Mouse (Mus musculus) liver, adult 2 months (tissue): ENCODE results near the gene Itpr2. TPM values are rescaled to one million over a fixed set of nuclear protein-coding genes. Genes with fewer than 3 reads are reported as not detected.

Experiments
- DNase-seq: peaks from one replicate; pipeline ENCODE4 v3.0.0-alpha.2; 2011; ENCODE audit warnings: low read depth, low spot score; ENCODE audit errors: extremely low read depth
- H3K27ac ChIP-seq: fragments of 200-500 bp; replicated peaks from 2 replicates; pipeline ENCODE4 v1.5.1; 2012; ENCODE audit warnings: low read depth, mild to moderate bottlenecking, control low read depth, inconsistent platforms, low read length; ENCODE audit not compliant: insufficient read depth
- H3K27me3 ChIP-seq: fragments of 200-500 bp; 2 replicates; pipeline ENCODE4 v1.6.1; 2012; ENCODE audit warnings: mild to moderate bottlenecking, moderate library complexity, low read length, inconsistent platforms; ENCODE audit not compliant: control insufficient read depth, insufficient read depth
- H3K36me3 ChIP-seq: fragments of 200-500 bp; 2 replicates; pipeline ENCODE4 v1.6.1; 2012; ENCODE audit warnings: low read length, inconsistent platforms; ENCODE audit not compliant: control insufficient read depth, insufficient read depth
- H3K4me1 ChIP-seq: fragments of 200-500 bp; 2 replicates; pipeline ENCODE4 v1.6.1; 2011; ENCODE audit warnings: low read length; ENCODE audit not compliant: control insufficient read depth, insufficient read depth
- H3K4me3 ChIP-seq: fragments of 200-500 bp; 2 replicates; pipeline ENCODE4 v1.5.1; 2011; ENCODE audit warnings: low read depth, mild to moderate bottlenecking, control low read depth, low read length, moderate library complexity; ENCODE audit not compliant: insufficient read depth
- H3K79me2 ChIP-seq: fragments of 200-500 bp; 2 replicates; pipeline ENCODE4 v1.6.1; 2012; ENCODE audit warnings: inconsistent platforms, mild to moderate bottlenecking, low read length, moderate library complexity; ENCODE audit not compliant: control insufficient read depth, insufficient read depth
- H3K9ac ChIP-seq: fragments of 200-500 bp; 2 replicates; pipeline ENCODE4 v1.6.1; 2012; ENCODE audit warnings: low read depth, mild to moderate bottlenecking, control low read depth, inconsistent platforms, low read length
- CTCF ChIP-seq: fragments of 200-500 bp; IDR thresholded peaks from 2 replicates; pipeline ENCODE4 v1.5.1; 2011; ENCODE audit warnings: low read depth, low read length, control low read depth
- POLR2A ChIP-seq: fragments of 200-500 bp; IDR thresholded peaks from 2 replicates; pipeline ENCODE4 v1.6.1; 2011; ENCODE audit warnings: low read length, control low read depth; ENCODE audit not compliant: insufficient read depth; ENCODE audit errors: extremely low read depth
- WGBS: fragments of 180-500 bp; shearing (Covaris S2); methylation state at CpG from one replicate; pipeline ENCODE4 v1.1.7; 2018; 5-methylcytosine and 5-hydroxymethylcytosine counted together
- polyA plus RNA-seq: library from polyadenylated mRNA; depleted of rRNA; stranded (reverse); fragments of >200 nt; gene quantifications from 2 replicates; pipeline ENCODE4 v1.2.3, GENCODE M21; 2012
- total RNA-seq: library from RNA; depleted of rRNA; stranded (reverse); fragments of >200 nt; gene quantifications from 2 replicates; pipeline ENCODE4 v1.2.3, GENCODE M21; 2014

Gene Itpr2
- total and polyA plus RNA-seq, 2 experiments, result 9.5 to 22.9 TPM

- peaks cover 3% of the 10 kb centered on the region; the same call in 1 of the 2 replicates for H3K4me1 ChIP-seq
- no peaks in the 10 kb centered on the region for H3K27me3 ChIP-seq
- WGBS, result 34% methylated on average over 10 of the region's 10 CpGs
- H3K36me3 ChIP-seq, result peaks cover 6% of the 10 kb centered on the region
- DNase-seq, result peak; percentile 74
- TF ChIP-seq CTCF, result peak; percentile 96
- no peak for TF ChIP-seq POLR2A
- no peaks in the 10 kb centered on the region for H3K79me2 ChIP-seq
- no peak overlapping the region for H3K9ac ChIP-seq
- no peak overlapping the region for H3K27ac ChIP-seq
- H3K4me3 ChIP-seq, result no peak overlapping the region
Measured at GRCm38 (mm10) chr6:146409692-146410426, 92.2 kb downstream of the Itpr2 start.

DNA sequence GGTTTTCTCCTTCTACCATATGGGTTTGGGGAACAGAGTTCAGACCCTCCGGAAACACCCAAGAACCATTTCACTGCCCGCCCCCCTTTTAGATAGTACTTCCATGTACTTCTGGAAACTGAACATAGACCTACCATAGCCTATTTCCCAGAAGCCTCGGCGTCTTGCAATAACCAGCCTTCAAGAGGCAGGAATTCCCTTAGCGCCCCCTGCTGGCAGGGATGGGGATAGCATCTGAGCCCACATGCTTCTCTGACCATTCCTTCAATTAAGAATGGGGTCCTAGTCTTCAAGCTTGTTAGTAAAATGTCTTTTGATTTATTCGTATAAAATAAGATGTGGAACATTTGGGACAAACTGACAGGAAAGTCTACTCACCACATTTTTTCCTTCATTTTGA is 96.6 kb downstream of the Itpr2 start:
- H3K79me2 ChIP-seq, result no peaks in the 10 kb centered on the region
- H3K27ac ChIP-seq, result no peak overlapping the region
- H3K9ac ChIP-seq, result no peak overlapping the region
- TF ChIP-seq CTCF (peak; percentile 86), POLR2A (no peak)
- H3K36me3 ChIP-seq, result peaks cover 16% of the 10 kb centered on the region
- no peaks in the 10 kb centered on the region for H3K27me3 ChIP-seq
- DNase-seq, result peak; percentile 24
- 53% methylated on average over 6 of the region's 6 CpGs for WGBS
- peaks cover under 1% of the 10 kb centered on the region; the same call in 1 of the 2 replicates for H3K4me1 ChIP-seq
- no peak overlapping the region for H3K4me3 ChIP-seq

DNA sequence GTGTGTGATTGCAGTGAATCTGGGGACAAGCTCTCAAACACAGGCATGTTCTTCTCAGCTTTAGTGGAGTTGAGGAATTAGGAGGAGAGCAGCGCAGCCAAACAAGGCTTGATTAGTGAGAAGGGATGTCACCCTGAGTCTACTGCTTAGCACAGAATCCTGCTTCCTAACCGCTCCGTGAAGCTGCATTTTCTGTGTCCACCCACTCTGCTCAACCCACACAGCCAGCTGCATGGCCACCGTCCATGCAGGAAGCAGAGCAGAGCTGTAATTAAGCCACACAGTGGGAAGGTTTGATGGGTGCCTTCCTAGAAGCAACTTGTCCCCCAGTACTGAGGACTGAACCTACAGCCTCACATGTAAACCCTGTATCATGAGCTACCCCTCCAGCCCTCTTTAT is 97.1 kb downstream of the Itpr2 start:
- 95% methylated on average over 4 of the region's 4 CpGs for WGBS
- peaks cover 16% of the 10 kb centered on the region for H3K36me3 ChIP-seq
- no peak overlapping the region for H3K9ac ChIP-seq
- H3K79me2 ChIP-seq, result no peaks in the 10 kb centered on the region
- H3K27ac ChIP-seq, result no peak overlapping the region
- TF ChIP-seq CTCF (no peak), POLR2A (no peak)
- no peak for DNase-seq
- H3K4me1 ChIP-seq, result no peaks in the 10 kb centered on the region
- H3K27me3 ChIP-seq, result no peaks in the 10 kb centered on the region
- H3K4me3 ChIP-seq, result no peak overlapping the region

- H3K4me1 ChIP-seq, result no peaks in the 10 kb centered on the region
- no peaks in the 10 kb centered on the region for H3K79me2 ChIP-seq
- no peaks in the 10 kb centered on the region for H3K27me3 ChIP-seq
- H3K4me3 ChIP-seq, result no peak overlapping the region
- 94% methylated on average over 10 of the region's 10 CpGs for whole genome bisulfite sequencing
- peaks cover 16% of the 10 kb centered on the region for H3K36me3 ChIP-seq
- DNase-seq, result no peak
- H3K27ac ChIP-seq, result no peak overlapping the region
- TF ChIP-seq POLR2A (no peak), CTCF (no peak)
- H3K9ac ChIP-seq, result no peak overlapping the region
Measured at GRCm38 (mm10) chr6:146404156-146404555, 97.9 kb downstream of the Itpr2 start.

- Histone ChIP-seq H3K27ac (no peak overlapping the region), H3K4me3 (no peak overlapping the region), H3K4me1 (no peaks in the 10 kb centered on the region), H3K27me3 (no peaks in the 10 kb centered on the region), H3K36me3 (peaks cover 16% of the 10 kb centered on the region), H3K9ac (no peak overlapping the region), H3K79me2 (no peaks in the 10 kb centered on the region)
- no peak for TF ChIP-seq CTCF
- no peak for TF ChIP-seq POLR2A
- DNase-seq, result no peak
- WGBS, result 85% methylated on average over 6 of the region's 6 CpGs
Measured at GRCm38 (mm10) chr6:146402905-146403642, 98.9 kb downstream of the Itpr2 start.

GRCm38 (mm10) chr6:146397803-146398202 is 104.2 kb downstream of the Itpr2 start:
- Histone ChIP-seq H3K4me3 (no peak overlapping the region), H3K36me3 (peaks cover 25% of the 10 kb centered on the region), H3K79me2 (no peaks in the 10 kb centered on the region), H3K27me3 (no peaks in the 10 kb centered on the region), H3K9ac (no peak overlapping the region), H3K4me1 (no peaks in the 10 kb centered on the region), H3K27ac (no peak overlapping the region)
- WGBS, result 74% methylated on average over 3 of the region's 3 CpGs
- TF ChIP-seq POLR2A (no peak), CTCF (no peak)
- DNase-seq, result no peak
